Mouse (Mus musculus) brain, embryonic 14.5 days (tissue): Measurements from ENCODE around the gene Mapt. TPM values are rescaled to one million over a fixed set of nuclear protein-coding genes. Genes with fewer than 3 reads are reported as not detected.

Experiments
- DNase-seq: peaks from one replicate; pipeline ENCODE4 v3.0.0-alpha.2; 2011; ENCODE audit warnings: low read depth
- CTCF ChIP-seq: fragments of 200-500 bp; IDR thresholded peaks from 2 replicates; pipeline ENCODE4 v1.5.1; 2012; ENCODE audit warnings: inconsistent platforms, mild to moderate bottlenecking, moderate library complexity, borderline replicate concordance; ENCODE audit not compliant: insufficient read depth, insufficient read length; ENCODE audit errors: extremely low read depth
- POLR2A ChIP-seq: fragments of 200-500 bp; IDR thresholded peaks from 2 replicates; pipeline ENCODE4 v1.6.1; 2012; ENCODE audit warnings: mild to moderate bottlenecking, inconsistent platforms, borderline replicate concordance; ENCODE audit not compliant: poor library complexity, insufficient read depth, insufficient read length, severe bottlenecking; ENCODE audit errors: extremely low read depth
- polyA plus RNA-seq: library from polyadenylated mRNA; depleted of rRNA; stranded (reverse); fragments of >200 nt; gene quantifications from 2 replicates; pipeline ENCODE4 v1.2.3, GENCODE M21; 2012

Mapt gene
- polyA plus RNA-seq, 1 experiment, result 557 TPM

GRCm38 (mm10) chr11:104295145-104295544 is 64.0 kb downstream of the Mapt start:
- DNase-seq, result no peak
- TF ChIP-seq POLR2A (no peak), CTCF (no peak)

GRCm38 (mm10) chr11:104295656-104296055 is 64.5 kb downstream of the Mapt start:
- DNase-seq, result no peak
- TF ChIP-seq POLR2A (no peak), CTCF (no peak)

- DNase-seq, result no peak
- TF ChIP-seq POLR2A (no peak), CTCF (no peak)
Observed at GRCm38 (mm10) chr11:104297671-104298070, 66.5 kb downstream of the Mapt start.

- DNase-seq, result peak; percentile 49
- no peak for TF ChIP-seq CTCF
Observed at GRCm38 (mm10) chr11:104302628-104303027, 71.4 kb downstream of the Mapt start.

- TF ChIP-seq POLR2A (no peak), CTCF (no peak)
- no peak for DNase-seq
Observed at GRCm38 (mm10) chr11:104303088-104303960, 72.1 kb downstream of the Mapt start.

GRCm38 (mm10) chr11:104305711-104306110 is 74.5 kb downstream of the Mapt start:
- TF ChIP-seq CTCF (no peak), POLR2A (no peak)

GRCm38 (mm10) chr11:104306483-104306882 is 75.3 kb downstream of the Mapt start:
- TF ChIP-seq CTCF (no peak), POLR2A (no peak)
- no peak for DNase-seq

More at GRCm38 (mm10) chr11:104305711-104306110, 74.5 kb downstream of the Mapt start:
- no peak for DNase-seq

GRCm38 (mm10) chr11:104307136-104307535 is 75.9 kb downstream of the Mapt start:
- no peak for DNase-seq
- TF ChIP-seq POLR2A (no peak), CTCF (no peak)

GRCm38 (mm10) chr11:104309377-104310225 is 78.4 kb downstream of the Mapt start:
- TF ChIP-seq CTCF, result no peak
- no peak for TF ChIP-seq POLR2A
- no peak for DNase-seq

- TF ChIP-seq CTCF (no peak), POLR2A (no peak)
- no peak for DNase-seq
Observed at GRCm38 (mm10) chr11:104310226-104310887, 79.2 kb downstream of the Mapt start.

- TF ChIP-seq CTCF, result peak; percentile 48
- TF ChIP-seq POLR2A, result no peak
- DNase-seq, result no peak
Observed at GRCm38 (mm10) chr11:104311643-104312042, 80.5 kb downstream of the Mapt start.
